Mouse (Mus musculus): ENCODE measurements at regions not wholly inside any gene's neighbourhood (a gene's known extent, or its start where the extent isn't known, plus 50 kb on each side); places are given as distances from the start of the nearest gene placed in this dataset.
"Not testable (repeated sequence)": the region's sequence is repeated elsewhere in the genome, so short reads cannot be mapped to it uniquely, and the experiment has no call there.

DNA sequence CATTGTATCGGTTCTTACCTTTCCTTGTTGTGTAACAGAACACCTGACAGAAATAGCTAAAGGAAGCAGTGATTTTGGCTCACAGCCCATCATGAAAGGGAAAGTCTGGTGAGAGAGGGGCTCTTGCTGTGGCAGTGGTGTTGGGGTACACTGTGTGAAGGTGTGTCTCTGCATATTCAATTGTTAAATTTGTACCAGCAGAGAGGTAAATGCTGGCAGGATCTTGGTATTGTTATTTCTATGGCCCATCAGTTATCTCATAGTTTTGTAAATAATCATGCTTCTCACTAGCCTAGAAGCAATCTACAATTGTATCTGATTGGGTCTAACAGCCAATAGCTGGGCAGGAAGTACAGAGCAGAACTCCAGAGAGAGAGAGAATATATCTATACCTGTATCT is 95.7 kb downstream of the Mfap3l start:
- DNase-seq (ENCODE audit: low spot score in 2 of 2), result no peak

GRCm38 (mm10) chr8:60732545-60732944 is 99.9 kb downstream of the Mfap3l start:
- DNase-seq (ENCODE audit: low spot score in 2 of 2), result no peak

DNA sequence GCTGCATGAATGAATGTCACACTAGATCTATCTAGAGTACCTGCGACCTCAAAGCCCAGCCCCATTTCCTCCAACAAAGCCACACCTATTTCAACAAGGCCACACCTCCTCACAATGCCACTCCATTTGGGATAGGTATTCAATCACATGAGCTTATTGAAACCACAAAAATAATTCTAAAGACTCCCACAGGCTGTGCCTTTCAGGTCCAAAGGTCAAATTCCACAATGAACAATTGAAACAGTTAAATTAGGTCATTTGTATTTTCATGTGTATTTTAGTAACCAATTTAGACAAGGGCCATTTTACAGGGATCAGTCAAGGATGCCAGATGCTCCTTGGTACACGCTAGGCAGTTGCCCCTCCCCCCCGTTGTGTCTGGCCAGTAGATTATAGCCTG is 103.3 kb downstream of the Mfap3l start:
- no peak for DNase-seq (ENCODE audit: low spot score in 2 of 2)

DNA sequence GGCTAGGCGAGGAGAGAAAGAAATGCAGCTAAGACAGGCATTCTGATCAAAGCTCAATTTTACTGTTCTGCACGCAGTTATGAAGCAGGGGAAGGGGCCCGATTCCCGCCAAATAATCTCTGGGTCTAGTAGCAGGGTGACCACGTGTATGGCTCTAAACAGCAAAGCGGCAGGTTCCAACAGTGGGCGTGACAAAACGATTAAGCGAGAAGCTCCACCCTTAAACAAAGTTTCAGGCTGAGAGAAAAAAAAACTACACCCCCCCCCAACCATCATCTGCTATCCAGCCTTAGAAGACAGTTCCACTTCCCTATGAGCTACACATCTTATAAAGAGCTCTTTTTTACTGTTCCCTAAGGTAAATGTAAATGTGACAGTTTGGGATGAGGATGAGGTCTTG is 103.8 kb downstream of the Mfap3l start:
- DNase-seq (ENCODE audit: low spot score in 2 of 2), result no peak

DNA sequence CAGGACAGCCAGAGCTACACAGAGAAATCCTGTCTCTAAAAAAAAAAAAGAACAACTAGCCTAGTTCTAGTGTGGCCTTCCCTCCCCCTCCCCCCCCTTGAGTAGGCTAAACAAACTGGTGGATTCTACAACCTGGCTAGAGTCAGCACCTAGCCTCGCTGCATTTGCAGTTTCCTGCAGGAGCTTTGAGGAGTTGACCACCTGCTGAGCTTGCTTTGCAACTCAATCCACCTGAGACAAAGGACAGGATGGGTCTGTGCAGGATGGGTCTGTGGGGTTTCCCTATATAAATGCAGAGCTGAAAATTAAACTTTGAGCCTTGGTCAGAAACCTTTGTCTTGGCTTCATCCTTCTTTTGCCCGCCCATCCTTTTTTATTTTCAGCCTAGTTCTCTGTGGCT is 104.3 kb downstream of the Mfap3l start:
- no peak for DNase-seq (ENCODE audit: low spot score in 2 of 2)

DNA sequence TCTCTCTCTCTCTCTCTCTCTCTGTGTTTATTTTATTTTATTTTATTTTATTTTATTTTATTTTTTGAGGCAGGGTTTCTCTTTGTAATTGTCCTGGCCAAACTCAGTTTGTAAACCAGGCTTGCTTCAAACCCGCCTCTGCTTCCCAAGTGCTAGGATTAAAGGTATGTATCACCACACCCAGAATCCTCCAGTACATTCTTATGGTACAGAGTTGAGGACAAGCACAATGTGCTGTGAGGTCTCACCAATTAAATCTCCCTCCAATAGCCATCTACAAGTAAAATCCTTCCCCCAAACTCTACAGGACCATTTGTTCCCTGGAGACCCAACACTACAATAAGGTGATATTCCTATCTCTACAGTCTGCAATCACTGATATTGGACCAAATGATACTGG is 105.0 kb downstream of the Mfap3l start:
- no peak for DNase-seq (ENCODE audit: low spot score in 2 of 2)

DNA sequence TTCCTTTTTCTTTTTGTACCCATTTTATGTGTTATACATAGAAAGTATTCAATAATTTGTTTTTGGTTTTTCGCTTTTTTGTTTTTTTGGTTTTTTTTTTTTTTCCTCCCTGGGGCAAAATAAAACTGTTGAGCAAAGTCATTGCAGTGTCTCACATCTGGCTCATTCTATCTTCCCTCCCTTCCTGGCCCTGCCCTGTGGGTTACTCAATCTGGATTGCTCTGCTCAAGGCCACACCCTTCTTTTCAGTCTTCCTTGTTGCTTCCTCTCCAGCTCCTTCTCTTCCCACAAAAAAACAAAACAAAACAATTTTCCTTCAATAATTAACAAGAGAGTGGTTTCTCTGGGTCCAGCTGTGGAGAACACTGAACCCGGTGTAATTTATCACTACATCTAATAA is 113.2 kb downstream of the Mfap3l start:
- DNase-seq (ENCODE audit: low spot score in 2 of 2), result no peak

GRCm38 (mm10) chr8:60746486-60746885 is 113.9 kb downstream of the Mfap3l start:
- no peak for DNase-seq (ENCODE audit: low spot score in 2 of 2)

- no peak for DNase-seq (ENCODE audit: low spot score in 2 of 2)
These were observed 123.2 kb downstream of the Mfap3l start for GRCm38 (mm10) chr8:60755704-60756415.

DNA sequence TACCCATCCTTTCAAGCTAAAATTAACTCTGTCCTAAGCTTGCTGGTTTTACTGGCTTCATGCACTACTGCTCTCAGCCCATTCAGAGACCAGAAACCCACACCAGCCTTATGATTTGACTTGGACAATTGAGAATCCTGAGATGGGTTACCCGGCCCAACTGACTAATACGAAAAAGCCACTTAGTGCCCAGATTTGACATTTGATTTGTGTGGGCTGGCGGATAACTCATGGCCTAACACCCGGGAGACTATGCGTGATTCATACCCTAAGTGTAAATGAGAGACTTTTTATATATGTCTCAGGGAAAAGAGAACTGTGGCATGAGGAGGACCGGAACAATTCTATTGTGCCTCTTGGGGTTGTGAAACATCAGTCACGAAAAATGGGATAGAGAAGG is 126.3 kb upstream of the Hpf1 start:
- no peak for DNase-seq (ENCODE audit: low spot score in 2 of 2)

GRCm38 (mm10) chr8:60773350-60773749 is 116.9 kb upstream of the Hpf1 start:
- peak in 1 of 2 experiments; percentile 9 for DNase-seq (ENCODE audit: low spot score in 2 of 2)

DNA sequence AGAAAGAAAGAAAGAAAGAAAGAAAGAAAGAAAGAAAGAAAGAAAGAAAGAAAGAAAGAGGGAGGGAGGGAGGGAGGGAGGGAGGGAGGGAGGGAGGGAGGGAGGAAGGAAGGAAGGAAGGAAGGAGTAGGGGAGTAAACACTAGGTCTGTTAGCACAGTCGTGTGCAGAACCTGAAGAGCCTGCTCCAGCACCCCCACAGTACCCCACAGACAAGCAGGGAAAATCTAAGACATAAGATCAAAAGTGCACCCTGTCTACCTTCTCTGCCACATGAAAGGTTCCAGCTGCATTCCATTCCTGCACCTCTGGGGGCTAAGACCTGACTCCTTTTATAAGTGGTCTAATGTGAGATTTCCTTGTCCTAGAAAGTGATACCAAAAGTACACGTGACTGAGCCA is 114.0 kb upstream of the Hpf1 start:
- not testable (repeated sequence) for DNase-seq (ENCODE audit: low spot score in 2 of 2)

DNA sequence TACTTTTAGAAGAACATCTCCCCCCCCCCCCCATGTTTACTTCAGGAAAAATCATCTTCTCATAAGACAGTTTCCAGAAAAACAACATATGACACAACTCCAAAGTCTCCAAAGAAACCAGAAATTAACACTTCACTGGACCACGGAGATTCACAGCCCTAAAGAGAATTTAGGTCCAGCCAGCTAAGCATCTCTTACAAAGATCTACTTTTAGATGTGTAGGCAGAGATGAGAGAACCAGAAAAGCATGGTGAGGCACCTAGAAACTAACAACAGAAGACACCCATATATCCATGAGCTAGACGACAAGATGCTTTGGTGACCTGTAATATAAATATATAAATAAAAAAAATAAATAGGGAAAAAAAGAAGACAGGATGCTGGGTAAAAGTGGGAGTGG is 105.2 kb upstream of the Hpf1 start:
- DNase-seq (ENCODE audit: low spot score in 2 of 2), result no peak

- DNase-seq (ENCODE audit: low spot score in 2 of 2), result no peak
These were observed 99.8 kb upstream of the Hpf1 start for GRCm38 (mm10) chr8:60790453-60790852.

DNA sequence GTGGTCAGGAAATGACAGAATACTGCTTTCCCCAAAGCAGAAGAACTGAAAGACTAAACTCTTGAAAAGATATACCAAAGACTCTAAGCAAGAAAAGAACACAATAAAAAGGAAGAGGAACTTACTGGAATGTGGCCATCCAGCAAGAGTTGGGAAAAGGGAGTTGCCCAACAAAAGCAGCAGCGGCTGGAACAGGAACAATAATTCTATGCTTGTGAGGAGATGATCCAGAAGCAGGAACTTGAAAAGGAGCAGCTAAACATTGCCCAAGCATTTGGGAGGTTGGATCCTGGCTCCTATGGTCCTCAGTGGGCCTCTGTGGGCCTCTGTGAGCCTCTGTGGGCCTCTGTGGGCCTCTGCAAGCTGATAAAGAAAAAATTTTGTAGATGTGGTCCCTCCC is 97.7 kb upstream of the Hpf1 start:
- no peak for DNase-seq (ENCODE audit: low spot score in 2 of 2)

- DNase-seq (ENCODE audit: low spot score in 2 of 2), result no peak
These were observed 85.4 kb upstream of the Hpf1 start for GRCm38 (mm10) chr8:60804787-60805186.

DNA sequence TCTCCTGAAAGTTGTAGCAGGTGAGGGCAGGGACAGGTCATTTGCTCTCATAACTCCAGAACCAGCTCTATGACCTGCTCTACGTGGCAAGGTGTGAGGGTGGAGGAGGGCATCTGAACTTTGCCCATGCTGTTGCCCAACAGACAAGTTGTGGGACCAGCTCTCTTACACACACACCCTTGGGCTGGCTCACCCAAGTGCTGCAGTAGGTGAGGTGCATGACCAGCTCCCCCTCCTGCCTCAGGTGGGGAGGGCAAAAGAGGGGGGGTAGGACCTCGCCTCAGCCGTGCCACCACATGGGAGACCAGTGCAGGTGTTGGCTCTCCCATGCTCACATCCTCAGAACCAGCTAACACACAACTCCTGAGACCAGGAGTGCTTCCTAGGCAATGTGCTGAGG is 83.4 kb upstream of the Hpf1 start:
- DNase-seq (ENCODE audit: low spot score in 2 of 2), result no peak

DNA sequence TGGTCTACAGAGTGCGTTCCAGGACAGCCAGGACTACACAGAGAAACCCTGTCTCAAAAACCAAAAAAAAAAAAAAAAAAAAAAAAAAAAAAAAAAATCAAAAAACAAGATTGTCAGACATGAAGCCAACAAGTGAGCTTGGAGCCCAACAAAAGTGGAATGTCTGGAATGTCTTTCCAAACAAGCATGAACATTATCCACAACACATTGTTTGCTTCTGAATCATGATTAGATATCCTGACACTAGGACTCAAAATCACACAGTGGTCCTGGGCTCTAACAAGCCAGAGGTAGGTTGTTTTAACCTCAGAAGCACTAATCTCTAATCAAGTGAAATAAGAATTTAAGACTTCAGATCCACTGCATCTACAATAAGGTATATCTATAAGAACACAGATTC is 80.4 kb upstream of the Hpf1 start:
- DNase-seq (ENCODE audit: low spot score in 2 of 2), result no peak

GRCm38 (mm10) chr8:60810955-60811354 is 79.3 kb upstream of the Hpf1 start:
- DNase-seq (ENCODE audit: low spot score in 2 of 2), result no peak

GRCm38 (mm10) chr8:60825676-60826442 is 64.4 kb upstream of the Hpf1 start:
- no peak for DNase-seq (ENCODE audit: low spot score in 2 of 2)

DNA sequence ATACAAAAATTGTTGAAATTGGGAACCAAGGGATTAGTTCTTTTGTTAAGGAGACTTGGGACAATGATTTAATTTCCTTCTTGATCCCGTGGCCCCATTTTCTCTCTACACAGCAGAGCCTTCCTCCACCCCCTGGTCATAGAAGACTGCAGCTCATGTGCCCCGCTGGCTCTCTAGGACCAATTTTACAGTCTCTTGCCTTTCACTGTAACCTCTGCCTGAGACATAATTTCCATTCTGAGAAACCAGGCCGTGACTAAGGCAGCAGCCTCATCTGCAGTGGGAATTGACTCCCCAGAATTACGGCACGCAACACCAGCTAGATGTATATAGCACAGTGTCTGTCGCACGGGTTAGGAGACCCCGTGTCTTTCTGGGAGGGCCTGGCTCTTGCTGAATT is 63.0 kb upstream of the Hpf1 start:
- no peak for DNase-seq (ENCODE audit: low spot score in 2 of 2)

DNA sequence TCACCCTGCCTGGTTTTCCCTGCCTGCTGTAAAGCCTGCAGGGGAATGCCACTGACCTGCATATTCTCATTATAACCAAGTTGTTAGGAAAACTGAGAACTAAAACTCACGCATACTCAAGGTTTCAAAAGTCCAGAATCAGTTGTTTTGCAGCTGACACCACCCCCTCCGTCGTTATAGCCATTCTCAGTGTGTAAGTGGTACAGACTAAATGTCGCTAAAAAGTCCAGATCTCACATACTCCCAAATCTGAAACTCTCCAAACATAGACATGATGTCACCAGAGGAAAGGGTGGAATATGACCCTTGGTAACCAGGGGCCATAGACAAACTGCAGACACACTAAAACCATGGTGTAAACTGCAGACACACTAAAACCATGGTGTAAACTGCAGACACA is 61.1 kb upstream of the Hpf1 start:
- no peak for DNase-seq (ENCODE audit: low spot score in 2 of 2)

GRCm38 (mm10) chr8:60830556-60830955 is 59.7 kb upstream of the Hpf1 start:
- DNase-seq (ENCODE audit: low spot score in 2 of 2), result no peak

- no peak for DNase-seq (ENCODE audit: low spot score in 2 of 2)
These were observed 51.7 kb upstream of the Hpf1 start for GRCm38 (mm10) chr8:60838526-60838925.

Measured in frontal cortex, postnatal 10 days (tissue).